Mouse (Mus musculus): ENCODE data around the gene Tut1. TPM values are rescaled to one million over a fixed set of nuclear protein-coding genes. Genes with fewer than 3 reads are reported as not detected.

The Tut1 gene
- total RNA-seq (2021) = 1 to 10 TPM; 7.6 TPM
- long read RNA-seq, experiment 1, transcript Tut1-201 (9 exons, 2,753 nt) = major isoform, 6 of 12 reads
- long read RNA-seq, experiment 1, partial matches to known transcripts = 4 of 12 reads
- long read RNA-seq, experiment 1, other reads (novel, unspliced or antisense) = 1 of 12 reads
- long read RNA-seq, experiment 2, partial matches to known transcripts = 0 of 6 reads
- long read RNA-seq, experiment 2, other reads (novel, unspliced or antisense) = 1 of 6 reads

DNA sequence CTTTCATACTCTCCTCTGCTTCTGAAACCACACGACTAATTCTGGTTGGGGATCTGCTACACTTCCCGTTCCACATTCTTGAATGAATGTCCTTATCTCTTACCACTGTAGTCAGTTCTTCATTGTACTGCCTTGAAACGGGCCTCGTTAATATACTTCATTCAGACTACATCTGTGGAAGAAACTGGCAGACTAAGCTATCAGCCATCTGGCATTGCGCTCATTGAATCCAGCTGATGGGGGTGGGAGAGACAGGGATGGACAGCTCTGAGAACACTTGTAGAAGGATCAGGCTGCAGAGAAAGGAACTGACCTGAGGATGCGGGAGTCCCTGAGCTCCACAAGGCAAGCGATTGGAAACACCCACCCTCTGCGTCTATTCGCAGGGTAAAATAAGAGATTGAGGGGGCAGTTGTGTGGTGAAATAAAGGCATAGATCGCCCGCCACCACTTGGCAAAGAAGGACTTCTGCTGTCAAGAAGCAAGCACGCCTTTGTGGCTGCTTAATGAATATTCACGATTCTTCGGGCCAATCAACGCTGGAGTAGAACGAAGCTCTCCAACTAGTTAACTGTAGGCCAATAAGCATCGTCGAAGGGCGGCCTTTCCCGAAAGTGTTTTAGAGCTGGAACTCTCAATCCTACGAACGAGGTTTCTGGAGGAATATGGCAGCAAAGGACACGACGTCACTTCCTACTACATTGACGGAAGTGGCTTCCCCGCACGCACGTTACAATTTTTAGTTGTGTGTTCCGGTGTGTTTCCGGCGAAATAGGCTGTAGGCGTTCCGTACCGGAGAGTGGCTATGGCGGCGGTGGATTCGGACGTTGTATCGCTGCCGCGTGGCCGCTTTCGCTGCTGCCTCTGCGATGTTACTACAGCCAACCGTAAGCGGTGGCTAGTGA is at the start of gene Tut1:
TSS of gene Tut1 (plus strand) at position 713 of the 905 bp plus-strand sequence.
- DNase-seq = peak; percentile 85 to 92

GRCm38 (mm10) chr19:8908531-8908930 is 45.1 kb upstream of the Tut1 start:
- no peak for DNase-seq
- intact Hi-C loops (cut with DNase I) = no loop called here

More for the DNA sequence above, at the start of gene Tut1:
- intact Hi-C loops (cut with DNase I) = no loop called here

DNA sequence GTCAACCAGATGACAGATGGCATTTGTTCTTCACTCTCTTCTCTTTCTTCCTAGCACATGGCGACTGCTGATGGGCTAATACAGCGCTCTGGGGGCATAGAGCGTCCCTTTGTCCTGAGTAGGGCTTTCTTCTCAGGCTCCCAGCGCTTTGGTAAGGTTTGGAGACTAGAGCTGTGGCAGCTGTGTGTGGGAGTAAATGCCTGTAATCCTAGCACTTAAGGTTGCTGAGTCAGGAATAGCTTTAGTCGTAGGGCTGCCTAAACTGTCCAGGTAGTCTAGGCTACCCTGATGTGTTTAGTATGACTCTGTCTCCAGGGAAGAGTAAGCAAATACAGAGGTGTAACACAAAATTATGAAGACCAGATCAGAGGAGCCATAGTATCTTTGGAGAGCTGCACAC is 41.8 kb upstream of the Tut1 start:
- intact Hi-C loops (cut with DNase I) = loop anchor here (5.0 kb wide), 1 partner anchor 85 kb away; the partner anchor contains the start of gene AC129217.1
- no peak for DNase-seq

DNA sequence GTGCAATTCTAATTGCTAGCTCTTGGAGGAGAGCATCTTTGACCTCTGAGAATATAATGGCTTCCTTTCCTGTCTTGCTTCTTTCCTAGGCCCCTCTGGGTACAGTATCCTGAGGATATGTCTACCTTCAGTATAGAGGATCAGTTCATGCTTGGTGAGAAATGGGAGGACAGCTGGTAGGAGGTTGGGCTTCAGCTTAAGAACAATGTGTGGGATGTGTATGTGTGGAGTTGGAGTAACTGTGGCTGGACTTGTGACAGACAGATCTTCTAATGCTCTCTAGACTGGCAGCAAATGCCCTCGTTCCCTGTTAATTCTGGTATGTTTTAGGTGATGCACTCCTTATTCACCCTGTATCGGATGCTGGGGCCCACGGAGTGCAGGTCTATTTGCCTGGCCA is 39.4 kb upstream of the Tut1 start:
- no peak for DNase-seq
- intact Hi-C loops (cut with DNase I) = loop anchor here (5.0 kb wide), 1 partner anchor 87 kb away; the partner anchor contains the start of gene AC129217.1

DNA sequence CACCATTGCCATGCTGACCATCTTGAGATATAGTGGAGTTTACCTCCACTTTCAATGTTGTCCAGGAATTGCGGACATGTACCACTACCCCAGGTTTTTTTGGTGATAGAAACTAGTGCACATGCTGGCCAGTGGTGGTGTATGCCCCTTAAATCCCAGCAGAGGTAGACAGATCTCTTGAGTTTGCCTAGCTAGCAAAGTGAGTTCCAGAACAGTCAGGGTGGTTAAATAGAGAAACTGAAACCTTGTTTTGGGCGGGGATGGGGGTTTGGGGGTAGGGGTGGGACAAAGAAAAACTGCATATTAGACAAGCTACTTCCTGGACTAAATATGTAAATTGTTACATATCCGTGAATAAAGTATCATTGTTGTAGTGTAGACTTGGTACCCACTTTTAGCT is 34.6 kb upstream of the Tut1 start:
- DNase-seq = no peak
- intact Hi-C loops (cut with DNase I) = no loop called here

DNA sequence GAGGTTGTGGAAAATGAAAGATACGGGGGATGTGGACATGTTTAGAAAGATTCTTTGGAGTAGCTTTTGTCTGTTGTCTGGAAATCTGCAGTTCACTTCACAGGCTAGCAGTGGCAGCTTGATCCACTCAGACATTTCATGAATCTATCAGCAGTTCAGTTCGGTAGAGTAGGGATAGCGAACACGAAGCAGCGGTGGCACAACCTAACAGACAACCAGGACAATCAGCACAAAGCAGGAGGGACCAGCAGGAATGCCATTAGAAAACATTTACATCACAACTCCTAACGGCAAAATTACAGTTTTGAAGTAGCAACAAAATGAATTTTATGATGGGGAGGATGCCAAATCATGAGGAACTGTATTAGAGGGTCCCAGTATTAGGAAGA is 34.0 kb upstream of the Tut1 start:
- intact Hi-C loops (cut with DNase I) = loop anchor here (2.0 kb wide), 1 partner anchor 21 kb away; the partner anchor contains the start of gene Ganab
- DNase-seq = no peak

DNA sequence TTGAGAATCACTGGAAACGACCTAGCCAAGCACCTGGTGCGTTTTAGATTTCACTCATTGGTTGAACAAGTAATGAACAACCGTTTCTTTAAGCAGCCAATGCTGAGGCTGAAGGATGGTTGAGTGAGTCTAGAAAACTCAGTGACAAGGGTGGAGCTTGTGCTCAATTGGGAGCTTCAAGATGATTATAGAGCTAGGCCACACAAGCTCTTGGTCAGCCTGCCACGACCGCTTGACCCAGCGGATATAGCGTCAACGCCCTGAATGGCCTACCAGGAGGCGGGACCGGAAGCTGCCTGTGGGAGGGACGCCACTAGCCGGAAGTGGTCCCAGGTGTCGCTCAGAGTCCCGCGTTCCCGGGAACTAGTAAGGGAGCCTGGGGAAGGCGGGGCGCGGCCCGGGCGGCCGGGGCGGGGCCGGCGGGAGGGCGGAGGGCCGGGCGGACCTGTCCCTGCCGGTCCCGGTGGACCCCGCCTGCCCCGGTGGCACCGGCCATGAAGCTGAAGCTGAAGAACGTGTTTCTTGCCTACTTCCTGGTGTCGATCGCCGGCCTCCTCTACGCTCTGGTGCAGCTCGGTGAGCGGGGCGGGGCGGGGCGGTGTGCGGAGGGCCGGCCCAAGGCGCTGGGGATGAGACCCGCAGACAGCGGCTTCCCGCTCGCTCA is 33.4 kb upstream of the Tut1 start, which contains the start of gene B3gat3:
TSS of gene B3gat3 (plus strand) at position 302 of the 664 bp plus-strand sequence.
- intact Hi-C loops (cut with DNase I) = loop anchor here (2.0 kb wide), 1 partner anchor 21 kb away; the partner anchor contains the start of gene Ganab
- peak; percentile 95 to 97 for DNase-seq

DNA sequence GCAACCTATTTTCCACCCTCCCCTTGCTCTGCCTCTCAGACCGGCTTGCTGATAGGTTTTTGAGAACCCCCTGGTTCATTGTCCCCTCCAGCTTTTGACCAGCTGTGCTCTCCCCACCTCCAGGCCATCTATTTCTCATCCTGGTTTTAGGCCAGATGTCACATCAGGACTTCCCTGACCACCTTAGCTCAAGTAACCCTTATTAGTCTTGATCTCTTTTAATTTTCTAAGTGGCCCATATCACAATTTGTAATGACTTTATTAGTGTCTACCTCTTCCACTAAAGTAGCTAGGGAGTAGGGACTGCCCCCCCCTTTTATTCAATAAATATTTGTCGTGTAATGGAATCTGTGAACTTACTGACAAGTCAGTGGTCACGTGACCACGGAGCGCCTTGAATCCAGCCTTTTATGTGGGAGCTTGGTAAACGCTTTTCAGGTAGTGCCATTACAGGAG is 32.8 kb upstream of the Tut1 start:
- no peak for DNase-seq
- intact Hi-C loops (cut with DNase I) = loop anchor here (2.0 kb wide), 1 partner anchor 22 kb away; the partner anchor contains the start of gene Ganab

DNA sequence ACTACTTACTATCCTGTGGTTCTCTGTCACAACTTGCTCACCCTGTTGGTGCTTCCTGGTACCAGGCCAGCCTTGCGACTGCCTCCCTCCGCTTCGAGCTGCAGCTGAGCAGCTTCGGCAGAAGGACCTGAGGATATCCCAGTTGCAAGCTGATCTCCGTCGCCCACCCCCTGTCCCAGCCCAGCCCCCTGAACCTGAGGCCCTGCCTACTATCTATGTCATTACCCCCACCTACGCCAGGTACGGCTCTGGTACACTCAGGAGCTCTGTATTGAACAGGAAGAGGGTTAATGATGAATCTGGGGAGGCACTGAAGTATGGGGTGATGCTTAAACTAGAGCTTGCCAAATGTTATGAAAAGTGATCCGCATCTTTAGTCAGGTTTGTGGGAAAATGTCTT is 31.9 kb upstream of the Tut1 start:
- no peak for DNase-seq
- intact Hi-C loops (cut with DNase I) = loop anchor here (2.0 kb wide), 1 partner anchor 23 kb away; the partner anchor contains the start of gene Ganab

- no peak for DNase-seq
- intact Hi-C loops (cut with DNase I) = no loop called here
Measured at GRCm38 (mm10) chr19:8926766-8927165, 26.9 kb upstream of the Tut1 start.

DNA sequence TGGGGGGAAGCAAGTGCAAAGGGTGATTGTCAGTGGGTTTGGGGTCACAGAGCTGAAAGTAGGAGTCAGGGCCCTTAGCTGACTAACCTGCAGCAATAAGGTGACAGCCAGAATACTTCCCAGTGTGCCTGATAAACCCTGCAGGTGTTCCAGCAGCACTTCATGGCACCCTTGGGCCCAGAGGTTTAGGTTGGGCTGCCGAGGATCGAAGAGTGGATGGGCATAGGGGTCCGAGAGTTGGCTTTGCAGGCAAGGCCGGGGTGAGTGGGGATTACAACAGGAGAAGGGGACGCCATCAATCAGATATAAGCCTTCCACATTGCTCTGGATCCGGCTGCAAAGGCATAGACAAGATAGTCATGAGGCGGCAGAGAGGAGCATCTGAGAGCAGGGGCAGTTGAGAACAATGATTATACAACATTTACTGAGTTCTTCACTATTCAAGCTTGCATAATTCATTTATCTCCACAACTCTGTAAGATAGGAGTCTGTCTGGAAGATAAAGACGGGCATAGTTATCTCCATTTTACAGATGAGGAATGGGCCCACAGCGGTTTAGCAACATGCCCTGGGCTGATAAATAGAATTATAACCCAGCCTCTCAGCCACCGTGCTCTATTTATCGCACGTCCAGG is 25.6 kb upstream of the Tut1 start:
- intact Hi-C loops (cut with DNase I) = no loop called here
- DNase-seq = no peak

GRCm38 (mm10) chr19:8928689-8929223 is 24.9 kb upstream of the Tut1 start:
- intact Hi-C loops (cut with DNase I) = no loop called here
- no peak for DNase-seq

- intact Hi-C loops (cut with DNase I) = no loop called here
- peak; percentile 91 to 94 for DNase-seq
Measured at GRCm38 (mm10) chr19:8929224-8930088, 24.2 kb upstream of the Tut1 start, which contains the start of the genes Rom1 and Eml3. Gene Rom1 (minus strand): TSS chr19:8929356. Gene Eml3 (plus strand): TSS chr19:8929552.

GRCm38 (mm10) chr19:8930117-8930516 is 23.5 kb upstream of the Tut1 start:
- no peak for DNase-seq
- intact Hi-C loops (cut with DNase I) = no loop called here

- DNase-seq = no peak
- intact Hi-C loops (cut with DNase I) = no loop called here
Measured at GRCm38 (mm10) chr19:8930771-8931170, 22.9 kb upstream of the Tut1 start.

- DNase-seq = no peak
- intact Hi-C loops (cut with DNase I) = no loop called here
Measured at GRCm38 (mm10) chr19:8936736-8937135, 16.9 kb upstream of the Tut1 start.

DNA sequence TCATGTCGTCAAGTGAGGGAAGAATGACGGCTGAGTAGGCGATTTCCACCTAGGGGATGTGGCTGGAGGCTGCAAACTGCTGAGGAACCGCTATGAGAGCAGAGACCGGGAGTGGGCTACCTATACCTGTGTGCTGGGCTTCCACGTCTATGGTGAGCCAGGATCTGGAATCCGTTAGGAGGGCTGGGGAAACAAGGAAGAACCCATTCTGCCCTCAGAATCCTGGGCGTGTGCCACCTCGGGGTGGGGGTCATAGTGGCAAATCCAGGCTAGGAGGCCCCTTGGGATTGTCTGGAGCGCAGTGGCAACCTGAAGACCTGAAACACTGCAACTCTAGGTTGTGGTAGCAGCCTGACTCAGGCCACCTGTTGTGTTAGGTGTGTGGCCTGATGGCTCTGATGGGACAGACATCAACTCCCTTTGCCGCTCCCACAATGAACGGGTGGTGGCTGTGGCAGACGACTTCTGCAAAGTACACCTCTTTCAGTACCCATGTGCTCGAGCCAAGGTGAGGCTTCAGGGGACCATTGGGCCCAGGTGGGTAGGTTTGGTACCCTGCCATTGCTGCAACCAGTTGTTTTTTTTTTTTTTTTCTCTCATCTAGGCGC is 13.0 kb upstream of the Tut1 start:
- intact Hi-C loops (cut with DNase I) = loop anchor here (5.0 kb wide), 1 partner anchor 53 kb away; the partner anchor contains the start of genes 1810009A15Rik and Gm49416

GRCm38 (mm10) chr19:8941136-8941514 is 12.5 kb upstream of the Tut1 start:
- no peak for DNase-seq
- intact Hi-C loops (cut with DNase I) = loop anchor here (5.0 kb wide), 1 partner anchor 54 kb away; the partner anchor contains the start of genes 1810009A15Rik and Gm49416

More for the DNA sequence above, 13.0 kb upstream of the Tut1 start:
- no peak for DNase-seq
